Mouse (Mus musculus): ENCODE measurements around the gene Cdc25b. TPM values are rescaled to one million over a fixed set of nuclear protein-coding genes. Genes with fewer than 3 reads are reported as not detected.

Cdc25b gene
- polyA plus RNA-seq, 1 experiment from 2014 or later: 53.8 TPM

DNA sequence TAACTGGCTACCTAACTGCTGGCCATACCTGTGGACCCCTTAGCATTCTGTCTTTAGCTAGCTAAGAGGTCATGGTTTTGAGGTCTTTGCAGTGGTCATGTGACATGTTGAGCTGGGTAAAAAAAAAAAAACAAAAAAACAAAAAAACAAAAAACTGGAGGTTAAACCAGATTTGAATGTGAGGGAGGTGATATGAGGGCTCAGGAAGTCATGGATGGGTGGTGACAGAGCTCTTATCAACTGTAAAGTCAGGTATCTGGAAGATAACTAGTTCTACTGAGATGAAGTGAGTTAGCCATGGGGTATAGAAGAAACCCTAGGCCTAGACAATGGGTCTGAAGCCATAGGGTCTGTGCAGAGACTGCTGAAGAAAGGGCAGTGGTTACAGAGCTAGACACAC lies 55.4 kb downstream of the Cdc25b start:
- Histone ChIP-seq H3K27me3 (no peaks in the 10 kb centered on the region), H3K36me3 (peaks cover 90% of the 10 kb centered on the region), H3K9me3 (no peaks in the 10 kb centered on the region), H3K9ac (no peak overlapping the region), H3K4me2 (no peak overlapping the region), H3K4me3 (no peak overlapping the region), H3K27ac (no peak overlapping the region), H3K4me1 (no peaks in the 10 kb centered on the region)
- no peak for ATAC-seq (ENCODE audit: insufficient number of reproducible peaks, insufficient read depth, low FRiP score, low TSS enrichment, low read depth)

GRCm38 (mm10) chr2:131242929-131243328 lies 56.2 kb downstream of the Cdc25b start:
- H3K27ac ChIP-seq: no peak overlapping the region
- H3K4me2 ChIP-seq: no peak overlapping the region
- H3K9ac ChIP-seq: no peak overlapping the region
- no peak overlapping the region for H3K4me3 ChIP-seq
- H3K27me3 ChIP-seq: no peaks in the 10 kb centered on the region
- peaks cover 91% of the 10 kb centered on the region for H3K36me3 ChIP-seq
- H3K4me1 ChIP-seq: no peaks in the 10 kb centered on the region
- H3K9me3 ChIP-seq: no peaks in the 10 kb centered on the region
- WGBS: 81% methylated on average over 7 of the region's 7 CpGs
- no peak for ATAC-seq (ENCODE audit: insufficient number of reproducible peaks, insufficient read depth, low FRiP score, low TSS enrichment, low read depth)

Other genes starting within 250 kb of the Cdc25b start
- gene Gfra4, start 143.9 kb upstream of the Cdc25b start, polyA plus RNA-seq (2015; fragmentation: Nextera tagmentation; extraction: Ambion mirVana): 35.4 and 42.7 TPM in 2 replicates
- 30.0 and 31.9 TPM in 2 replicates for gene Adam33, start 123.1 kb upstream of the Cdc25b start, polyA plus RNA-seq (2015; fragmentation: Nextera tagmentation; extraction: Ambion mirVana)
- gene Siglec1, start 100.2 kb upstream of the Cdc25b start, polyA plus RNA-seq (2015; fragmentation: Nextera tagmentation; extraction: Ambion mirVana): 0.07 and 0.18 TPM in 2 replicates
- gene Hspa12b, start 59.7 kb upstream of the Cdc25b start, polyA plus RNA-seq (2015; fragmentation: Nextera tagmentation; extraction: Ambion mirVana): 18.2 TPM in 2 replicates
- gene Gm11037, start 53.5 kb upstream of the Cdc25b start, polyA plus RNA-seq (2015; fragmentation: Nextera tagmentation; extraction: Ambion mirVana): not detected in 2 replicates
- 67.5 and 71.4 TPM in 2 replicates for gene 1700037H04Rik, start 26.9 kb upstream of the Cdc25b start, polyA plus RNA-seq (2015; fragmentation: Nextera tagmentation; extraction: Ambion mirVana)
- 12.3 and 12.4 TPM in 2 replicates for gene Cenpb, start 6.9 kb upstream of the Cdc25b start, polyA plus RNA-seq (2015; fragmentation: Nextera tagmentation; extraction: Ambion mirVana)
- 4.4 and 5.1 TPM in 2 replicates for gene Spef1, start 333 bp downstream of the Cdc25b start, polyA plus RNA-seq (2015; fragmentation: Nextera tagmentation; extraction: Ambion mirVana)
- 26.4 and 28.5 TPM in 2 replicates for gene Ap5s1, start 20.1 kb downstream of the Cdc25b start, polyA plus RNA-seq (2015; fragmentation: Nextera tagmentation; extraction: Ambion mirVana)
- gene Mavs, start 47.1 kb downstream of the Cdc25b start, polyA plus RNA-seq (2015; fragmentation: Nextera tagmentation; extraction: Ambion mirVana): 15.9 and 16.1 TPM in 2 replicates
- gene Pank2, start 75.5 kb downstream of the Cdc25b start, polyA plus RNA-seq (2015; fragmentation: Nextera tagmentation; extraction: Ambion mirVana): 43.3 and 45.7 TPM in 2 replicates
- gene Rnf24, start 165.9 kb downstream of the Cdc25b start, polyA plus RNA-seq (2015; fragmentation: Nextera tagmentation; extraction: Ambion mirVana): 10.8 and 11.0 TPM in 2 replicates

All from embryonic facial prominence, embryonic 13.5 days (tissue).